Mouse (Mus musculus) olfactory bulb, adult 2 months (tissue): ENCODE data around the gene Sirt2. TPM values are rescaled to one million over a fixed set of nuclear protein-coding genes. Genes with fewer than 3 reads are reported as not detected.

Source experiments
- H3K27ac ChIP-seq: fragments of 200-500 bp; 2 replicates; pipeline ENCODE4 v1.5.1; 2012; ENCODE audit warnings: low read depth, low read length; ENCODE audit not compliant: insufficient read depth
- H3K4me1 ChIP-seq: fragments of 200-500 bp; 2 replicates; pipeline ENCODE4 v1.6.1; 2012; ENCODE audit warnings: low read length; ENCODE audit not compliant: control insufficient read depth, insufficient read depth
- H3K4me3 ChIP-seq: fragments of 200-500 bp; 2 replicates; pipeline ENCODE4 v1.5.1; 2012; ENCODE audit warnings: mild to moderate bottlenecking, low read depth, low read length, moderate library complexity; ENCODE audit not compliant: insufficient read depth
- CTCF ChIP-seq: fragments of 200-500 bp; IDR thresholded peaks from 2 replicates; pipeline ENCODE4 v1.5.1; 2012; ENCODE audit warnings: low read depth, mild to moderate bottlenecking, low read length, moderate library complexity; ENCODE audit not compliant: insufficient read depth
- POLR2A ChIP-seq: fragments of 200-500 bp; IDR thresholded peaks from 2 replicates; pipeline ENCODE4 v1.6.1; 2012; ENCODE audit warnings: mild to moderate bottlenecking, low read depth, low read length, moderate library complexity; ENCODE audit not compliant: insufficient read depth
- WGBS: fragments of 180-500 bp; shearing (Covaris S2); methylation state at CpG from one replicate; pipeline ENCODE4 v1.1.7; 2018; 5-methylcytosine and 5-hydroxymethylcytosine counted together
- polyA plus RNA-seq: library from polyadenylated mRNA; stranded (reverse); fragments of >200 nt; gene quantifications from 2 replicates; pipeline ENCODE4 v1.2.4, GENCODE M21; 2012; ENCODE audit warnings: low replicate concordance; ENCODE audit not compliant: missing spikeins, insufficient read depth, insufficient read length

The Sirt2 gene
- polyA plus RNA-seq, 1 experiment = not detected

DNA sequence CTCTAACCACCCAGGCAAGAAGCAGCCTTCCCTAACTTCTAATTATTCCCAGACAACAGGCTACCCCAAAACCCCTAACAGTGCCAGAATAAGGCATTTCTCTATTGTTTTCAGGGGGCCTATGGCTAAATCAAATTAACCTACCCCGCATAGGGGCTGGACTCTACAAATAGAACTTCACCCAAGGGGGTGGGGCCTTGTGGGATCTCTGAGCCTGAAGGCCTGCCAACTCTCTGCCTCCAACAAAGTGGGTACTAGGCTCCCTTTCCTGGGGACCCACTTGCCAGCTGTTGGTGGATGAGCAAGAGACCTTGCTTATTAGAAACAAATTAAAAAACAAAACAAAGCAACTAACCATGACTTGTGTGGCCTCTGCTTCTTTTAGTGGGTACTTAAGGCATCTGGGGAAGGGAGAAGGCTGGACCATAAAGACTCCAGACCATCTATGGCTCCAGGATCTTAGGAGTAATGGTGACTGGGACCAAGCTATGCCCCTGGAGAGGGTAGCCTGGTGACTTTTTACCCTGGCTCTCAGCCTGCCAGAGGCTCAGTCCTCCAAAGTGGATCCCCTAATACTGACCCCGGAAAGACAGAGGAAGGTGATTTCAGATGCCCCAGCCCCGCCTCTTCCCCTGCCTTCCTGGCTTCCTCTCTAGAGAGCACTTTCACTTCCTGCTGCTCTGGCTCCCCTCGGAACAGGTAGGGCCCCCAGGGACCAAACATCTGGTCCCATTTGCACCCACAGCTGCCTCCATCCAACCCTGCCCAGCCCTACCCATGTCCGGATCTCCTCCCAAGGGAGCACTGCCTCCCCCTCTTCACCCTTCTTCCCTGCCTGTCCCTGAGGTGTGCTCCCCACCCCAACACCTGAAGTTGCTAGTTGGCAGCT, 22.0 kb downstream of the Sirt2 start, which contains the start of gene Rinl:
Gene Rinl (plus strand): TSS at position 663 of the 889 bp plus-strand sequence.
- 75% methylated on average over 5 of the region's 5 CpGs for WGBS
- Histone ChIP-seq H3K4me1 (peaks cover 12% of the 10 kb centered on the region), H3K27ac (no peak within 1 kb of the TSS), H3K4me3 (no peak within 1 kb of the TSS)
- TF ChIP-seq CTCF (no peak), POLR2A (no peak)

DNA sequence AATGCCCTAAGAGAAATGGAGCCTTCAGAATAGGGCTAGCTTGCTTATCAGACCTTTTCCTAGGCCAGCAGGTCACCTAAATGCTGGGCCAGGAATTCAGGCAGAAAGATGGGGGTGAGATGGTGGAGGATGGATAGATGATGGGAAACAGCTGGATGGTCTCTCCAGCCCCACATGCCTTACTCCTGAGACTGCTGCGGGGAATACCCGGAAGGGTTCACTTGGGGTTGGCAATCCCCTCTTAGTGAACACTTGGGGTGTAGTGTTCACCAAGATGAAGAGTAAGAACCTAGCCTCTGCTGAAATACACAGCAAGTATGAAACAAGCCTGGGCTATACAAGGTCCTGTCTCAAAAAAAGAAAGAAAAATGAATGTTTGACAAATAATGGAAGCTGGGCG, 22.7 kb downstream of the Sirt2 start:
- H3K4me1 ChIP-seq = peaks cover 7% of the 10 kb centered on the region; the same call in 1 of the 2 replicates
- no peak overlapping the region for H3K4me3 ChIP-seq
- TF ChIP-seq POLR2A (no peak), CTCF (no peak)
- no peak overlapping the region for H3K27ac ChIP-seq
- WGBS = 91% methylated on average over 3 of the region's 3 CpGs

DNA sequence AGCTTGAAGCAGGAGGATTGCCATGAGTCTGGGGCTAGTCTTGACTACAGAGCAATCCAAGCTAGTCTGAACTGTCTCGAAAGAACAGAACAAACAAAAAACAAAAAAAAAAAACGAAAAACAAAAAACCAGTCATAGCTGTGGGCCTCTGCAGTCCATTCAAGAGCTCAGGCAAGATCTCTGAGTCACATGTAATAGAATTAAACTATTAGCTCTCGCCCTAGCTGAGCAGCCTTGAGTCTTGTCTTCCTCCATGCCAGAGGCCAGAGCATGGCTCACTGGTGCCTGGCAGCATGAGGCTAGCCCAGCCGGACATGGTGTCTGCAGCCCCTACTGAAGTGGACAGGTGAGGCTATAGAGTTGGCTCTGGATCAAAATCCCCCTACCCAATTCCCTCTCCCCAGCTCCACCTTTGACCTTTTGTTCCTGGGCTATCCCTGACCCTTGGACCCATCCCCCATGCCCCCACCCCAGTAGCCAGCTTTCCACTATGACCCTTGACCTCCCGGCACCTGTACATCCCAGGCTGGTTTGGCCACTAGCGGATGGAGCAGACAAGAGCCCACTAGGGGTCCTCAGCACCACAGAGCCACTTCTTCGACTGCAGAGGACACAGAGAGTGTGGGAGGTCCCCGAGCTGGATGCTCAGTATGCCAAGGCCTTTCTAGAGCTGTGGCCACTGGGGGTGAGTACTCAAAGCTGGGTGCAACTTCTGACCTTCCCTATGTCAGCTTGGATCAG, 23.7 kb downstream of the Sirt2 start:
- TF ChIP-seq CTCF (no peak), POLR2A (no peak)
- 53% methylated on average over 8 of the region's 8 CpGs for WGBS
- Histone ChIP-seq H3K27ac (no peak overlapping the region), H3K4me1 (peaks cover 5% of the 10 kb centered on the region; the same call in 1 of the 2 replicates), H3K4me3 (no peak overlapping the region)

DNA sequence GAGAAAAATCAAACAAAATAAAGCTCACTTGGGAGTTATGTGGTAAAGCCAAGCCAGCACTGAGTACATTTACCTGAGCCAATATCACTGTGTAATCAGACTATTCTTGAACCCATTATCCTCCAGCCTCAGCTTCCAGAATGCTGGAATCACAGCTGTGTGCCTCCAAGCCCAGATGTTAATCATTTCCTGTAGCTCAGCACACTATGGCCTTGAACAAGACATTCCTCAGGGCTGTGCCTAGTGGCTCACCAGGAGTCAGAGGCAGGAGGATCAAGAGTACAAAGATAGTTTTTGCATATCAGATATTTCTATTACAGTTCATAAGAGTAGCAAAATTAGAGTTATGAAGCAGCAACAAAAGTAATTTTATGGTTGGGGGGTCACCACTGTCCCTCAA, 25.2 kb downstream of the Sirt2 start:
- H3K4me3 ChIP-seq = no peak overlapping the region
- no peak overlapping the region for H3K27ac ChIP-seq
- peaks cover 11% of the 10 kb centered on the region; the same call in 1 of the 2 replicates for H3K4me1 ChIP-seq
- TF ChIP-seq CTCF (no peak), POLR2A (no peak)

DNA sequence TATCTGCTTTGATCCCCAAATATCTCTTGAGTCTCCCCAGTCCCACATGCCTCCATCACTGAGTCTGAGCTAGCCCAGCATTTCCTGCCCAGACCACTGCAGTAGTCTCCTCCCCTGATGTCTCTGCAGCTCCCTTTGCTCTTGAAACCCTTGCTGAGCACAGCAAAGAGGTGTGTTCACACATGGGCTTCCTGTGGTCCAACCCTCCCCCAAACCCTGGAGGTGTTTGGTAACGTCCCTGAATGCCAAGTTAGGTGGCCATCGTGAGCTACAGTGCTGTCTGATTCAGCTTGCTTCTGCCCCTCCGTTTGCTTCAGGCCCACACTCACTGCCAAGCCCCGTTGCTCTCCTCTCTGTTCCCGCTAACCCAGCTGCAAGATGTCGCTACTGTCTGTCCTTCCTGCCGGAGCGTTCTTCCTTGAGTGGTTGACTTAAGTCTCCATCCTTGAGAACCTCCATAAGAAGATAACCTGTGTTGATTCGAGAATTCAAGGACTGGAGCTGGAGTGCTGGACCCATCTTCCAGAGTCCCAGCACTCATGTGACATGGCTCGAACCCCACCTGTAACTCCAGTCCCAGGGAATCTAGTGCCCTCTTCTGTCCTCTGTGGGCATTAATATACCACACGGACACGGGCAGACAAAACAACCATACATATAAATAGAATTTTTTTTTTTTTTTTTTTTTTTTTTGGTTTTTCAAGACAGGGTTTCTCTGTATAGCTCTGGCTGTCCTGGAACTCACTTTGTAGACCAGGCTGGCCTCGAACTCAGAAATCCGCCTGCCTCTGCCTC, 26.1 kb downstream of the Sirt2 start:
- H3K4me3 ChIP-seq = no peak overlapping the region
- H3K27ac ChIP-seq = no peak overlapping the region
- TF ChIP-seq CTCF = no peak
- TF ChIP-seq POLR2A = no peak
- H3K4me1 ChIP-seq = peaks cover 14% of the 10 kb centered on the region; the same call in 1 of the 2 replicates
- WGBS = 81% methylated on average over 14 of the region's 14 CpGs

DNA sequence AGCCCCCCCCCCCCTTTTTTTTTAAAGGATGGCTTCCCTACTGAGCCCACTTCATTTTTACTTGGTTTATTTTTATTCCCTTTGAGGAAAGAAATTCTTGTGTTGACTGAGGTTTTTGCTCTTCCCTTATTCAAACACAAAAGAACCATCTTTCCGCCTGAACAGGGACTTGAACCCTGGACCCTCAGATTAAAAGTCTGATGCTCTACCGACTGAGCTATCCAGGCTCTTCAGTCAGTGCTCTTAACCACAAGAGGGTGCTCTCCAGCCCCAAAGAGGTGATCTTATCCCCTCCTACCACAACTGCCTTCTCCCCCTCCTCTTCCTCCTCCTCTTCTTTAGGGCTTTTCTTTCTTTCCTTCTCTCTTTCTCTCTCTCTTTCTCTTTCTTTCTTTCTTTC, 27.3 kb downstream of the Sirt2 start:
- Histone ChIP-seq H3K4me1 (peaks cover 14% of the 10 kb centered on the region; the same call in 1 of the 2 replicates), H3K4me3 (no peak overlapping the region), H3K27ac (no peak overlapping the region)
- TF ChIP-seq POLR2A = no peak
- no peak for TF ChIP-seq CTCF
- WGBS = 48% methylated on average over 2 of the region's 2 CpGs

DNA sequence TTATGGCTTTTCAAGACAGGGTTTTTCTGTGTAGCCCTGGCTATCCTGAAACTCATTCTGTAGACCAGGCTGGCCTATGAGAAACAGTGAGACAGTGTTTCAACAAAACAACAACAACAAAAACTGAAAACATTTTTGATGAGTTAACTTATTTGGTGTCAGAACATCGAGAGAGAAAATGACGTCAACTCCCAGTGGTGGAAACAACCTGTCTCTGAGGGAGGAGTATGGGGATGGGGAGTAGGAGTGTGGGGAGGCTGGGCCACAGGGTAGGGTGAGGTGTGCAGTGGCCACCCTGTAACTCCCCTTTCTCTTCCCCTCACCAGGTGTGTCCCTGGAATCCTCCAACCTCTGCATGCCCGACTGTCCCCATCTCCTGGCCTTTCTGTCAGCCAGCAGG, 28.0 kb downstream of the Sirt2 start:
- no peak for TF ChIP-seq POLR2A
- no peak for TF ChIP-seq CTCF
- Histone ChIP-seq H3K4me1 (peaks cover 14% of the 10 kb centered on the region; the same call in 1 of the 2 replicates), H3K27ac (no peak overlapping the region), H3K4me3 (no peak overlapping the region)
- 85% methylated on average over 3 of the region's 3 CpGs for WGBS

DNA sequence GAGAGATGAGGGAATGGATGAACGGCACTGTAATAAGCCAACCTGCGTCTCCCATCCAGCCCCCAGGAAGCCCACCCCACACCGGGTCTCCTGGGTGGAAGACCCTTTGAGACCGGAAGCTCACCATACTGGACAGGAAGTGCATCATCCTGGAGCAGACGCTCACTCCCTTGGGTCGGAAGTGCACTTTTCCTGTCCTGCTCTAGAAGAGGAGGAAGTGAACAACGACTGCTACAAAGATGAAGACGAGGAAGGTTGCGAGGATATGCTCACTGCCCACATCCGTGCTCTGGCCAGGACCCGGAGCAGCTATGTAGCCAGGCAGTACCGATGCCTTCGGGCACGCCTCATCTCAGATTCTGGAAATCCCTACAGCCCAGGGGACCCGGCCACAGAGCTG, 29.3 kb downstream of the Sirt2 start:
- no peak overlapping the region for H3K27ac ChIP-seq
- TF ChIP-seq CTCF = no peak
- 88% methylated on average over 15 of the region's 15 CpGs for WGBS
- no peak overlapping the region for H3K4me3 ChIP-seq
- peaks cover 10% of the 10 kb centered on the region; the same call in 1 of the 2 replicates for H3K4me1 ChIP-seq
